Mouse (Mus musculus): ENCODE data around the gene D17Wsu92e.

DNA sequence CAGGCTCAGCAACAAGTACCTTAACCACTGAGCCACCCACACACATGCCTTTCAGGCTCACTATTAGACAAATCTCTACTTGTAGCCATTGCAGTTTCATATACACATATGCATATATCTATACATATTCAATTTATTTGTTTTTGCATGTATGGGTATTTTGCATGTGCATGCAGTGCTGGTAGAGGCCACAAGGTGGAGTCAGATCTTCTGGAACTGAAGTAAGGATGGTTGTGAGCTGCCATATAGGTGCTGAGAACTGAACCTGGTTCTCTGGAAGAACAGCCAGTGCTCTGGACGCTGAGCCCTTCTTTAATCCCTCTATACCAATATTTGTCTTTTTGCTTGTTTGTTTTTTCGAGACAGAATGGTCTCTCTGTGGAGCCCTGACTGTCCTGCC is 56.0 kb downstream of the D17Wsu92e start:
- no peak for TF ChIP-seq POLR2A (IDR thresholded peaks at IDR 0.05; ENCODE audit: insufficient read depth, low read depth, low read length)
- TF ChIP-seq CTCF (IDR thresholded peaks at IDR 0.05), result peak; percentile 57
